Mouse (Mus musculus): ENCODE measurements at regions not wholly inside any gene's neighbourhood (a gene's known extent, or its start where the extent isn't known, plus 50 kb on each side); places are given as distances from the start of the nearest gene placed in this dataset.

GRCm38 (mm10) chr13:102280198-102280597 is 413.2 kb upstream of the Cd180 start:
- DNase-seq, result no peak

GRCm38 (mm10) chr13:102294451-102294850 is 398.9 kb upstream of the Cd180 start:
- DNase-seq, result no peak

GRCm38 (mm10) chr13:102295079-102295478 is 398.3 kb upstream of the Cd180 start:
- DNase-seq, result no peak

GRCm38 (mm10) chr13:102307983-102308382 is 385.4 kb upstream of the Cd180 start:
- DNase-seq, result no peak

GRCm38 (mm10) chr13:102312096-102312495 is 381.3 kb upstream of the Cd180 start:
- DNase-seq, result peak in 1 of 2 experiments; percentile 3

GRCm38 (mm10) chr13:102315921-102316692 is 377.3 kb upstream of the Cd180 start:
- no peak for DNase-seq

- no peak for DNase-seq
Measured at GRCm38 (mm10) chr13:102318891-102319404, 374.4 kb upstream of the Cd180 start.

GRCm38 (mm10) chr13:102319453-102319852 is 373.9 kb upstream of the Cd180 start:
- no peak for DNase-seq

- DNase-seq, result no peak
Measured at GRCm38 (mm10) chr13:102323876-102324275, 369.5 kb upstream of the Cd180 start.

GRCm38 (mm10) chr13:102326003-102326402 is 367.4 kb upstream of the Cd180 start:
- no peak for DNase-seq

GRCm38 (mm10) chr13:102326544-102326943 is 366.8 kb upstream of the Cd180 start:
- DNase-seq, result no peak

GRCm38 (mm10) chr13:102333667-102334066 is 359.7 kb upstream of the Cd180 start:
- no peak for DNase-seq

GRCm38 (mm10) chr13:102334131-102334534 is 359.2 kb upstream of the Cd180 start:
- DNase-seq, result peak; percentile 61 to 67

GRCm38 (mm10) chr13:102343236-102343635 is 350.1 kb upstream of the Cd180 start:
- no peak for DNase-seq

- DNase-seq, result no peak
Measured at GRCm38 (mm10) chr13:102344606-102345269, 348.6 kb upstream of the Cd180 start.

- DNase-seq, result no peak
Measured at GRCm38 (mm10) chr13:102349493-102349892, 343.9 kb upstream of the Cd180 start.

GRCm38 (mm10) chr13:102352073-102352854 is 341.1 kb upstream of the Cd180 start:
- DNase-seq, result peak; percentile 33 to 37

- peak; percentile 83 to 86 for DNase-seq
Measured at GRCm38 (mm10) chr13:102355569-102355968, 337.8 kb upstream of the Cd180 start.

GRCm38 (mm10) chr13:102372451-102373082 is 320.8 kb upstream of the Cd180 start:
- no peak for DNase-seq

GRCm38 (mm10) chr13:102380667-102381066 is 312.7 kb upstream of the Cd180 start:
- no peak for DNase-seq

GRCm38 (mm10) chr13:102391911-102392310 is 301.4 kb upstream of the Cd180 start:
- DNase-seq, result no peak

GRCm38 (mm10) chr13:102392868-102393661 is 300.3 kb upstream of the Cd180 start:
- peak; percentile 4 to 22 for DNase-seq

Measured in kidney, postnatal 4 days (tissue).